Mouse (Mus musculus) liver, embryonic 14.5 days (tissue): ENCODE measurements around the gene Sytl1.

Source experiments
- CTCF ChIP-seq: IDR thresholded peaks from 2 replicates; pipeline ENCODE4 v1.5.1; 2016; ENCODE audit warnings: antibody characterized with exemption, low read depth, control low read depth
- EP300 ChIP-seq: IDR thresholded peaks from 2 replicates; pipeline ENCODE4 v1.6.1; 2016; ENCODE audit warnings: antibody characterized with exemption, low read depth

DNA sequence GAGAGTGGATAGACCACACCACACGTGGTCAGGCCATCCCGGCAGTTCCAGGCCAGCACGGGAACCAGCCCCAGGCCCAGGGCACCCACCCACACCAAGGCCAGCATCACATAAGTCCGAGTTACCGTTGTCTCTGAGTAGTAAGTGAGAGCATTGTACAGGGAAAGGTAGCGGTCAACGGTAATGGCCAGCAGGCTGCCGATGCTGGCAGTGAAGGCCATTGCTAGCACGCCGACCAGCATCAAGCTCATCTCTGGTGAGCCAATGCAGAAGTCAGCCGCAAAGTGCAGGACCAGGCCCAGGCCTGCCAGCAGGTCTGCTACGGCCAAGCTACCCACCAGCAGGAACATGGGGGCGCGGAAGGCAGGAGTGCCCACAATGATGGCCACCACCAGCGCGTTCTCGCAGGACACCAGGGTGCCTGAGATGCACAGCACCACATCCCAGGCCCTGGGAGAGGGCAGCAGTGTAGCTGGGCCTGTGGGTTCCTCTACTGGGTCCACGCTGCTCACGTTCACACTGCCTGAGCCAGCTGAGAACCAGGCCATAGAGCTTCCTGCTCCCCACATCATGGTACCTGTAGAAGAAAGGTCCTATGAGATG, 52.0 kb downstream of the Sytl1 start:
- TF ChIP-seq CTCF = no peak
- TF ChIP-seq EP300 = no peak
